ENCODE assay signal across 8 mouse cellular contexts in genomic region chr9:49797821-49798571, GRCm38 (mm10). TPM values are rescaled to one million over a fixed set of nuclear protein-coding genes. Genes with fewer than 3 reads are reported as not detected.
A peak's percentile ranks its signal among the peaks of the same experiment; 100 is the strongest.
DNase-seq lines count a peak whose midpoint lies in the region; ATAC-seq and TF ChIP-seq lines count a peak whose summit lies in the region.

No protein-coding gene starts in this region.

- under 1% methylated on average over 58 of the region's 58 CpGs for WGBS in hindbrain, embryonic 15.5 days

- intact Hi-C loops in gastrocnemius, adult 2 months (cut with DNase I), result loop anchor here (10.0 kb wide), 1 partner anchor 183 kb away; no protein-coding TSS in a partner anchor
- intact Hi-C loops in left cerebral cortex, postnatal 10 days (cut with DNase I), result loop anchor here (5.0 kb wide), 6 partner anchors 74 to 374 kb away; no protein-coding TSS in a partner anchor

- peak overlapping the region; percentile 80 for H3K4me3 ChIP-seq in gastrocnemius, adult 2 months
- H3K4me3 ChIP-seq in hindbrain, embryonic 15.5 days, result peak overlapping the region; percentile 97
- peak overlapping the region; percentile 88 for H3K4me3 ChIP-seq in megakaryocyte, embryonic 14.5 days (replicated peaks)

- H3K4me2 ChIP-seq in hindbrain, embryonic 15.5 days, result peak overlapping the region; percentile 79

- no peaks in the 10 kb centered on the region for H3K36me3 ChIP-seq in hindbrain, embryonic 15.5 days
- H3K36me3 ChIP-seq in megakaryocyte, embryonic 14.5 days (replicated peaks; ENCODE audit: low read length), result no peaks in the 10 kb centered on the region

- H3K27me3 ChIP-seq in hindbrain, embryonic 15.5 days, result no peaks in the 10 kb centered on the region
- peaks cover 45% of the 10 kb centered on the region for H3K27me3 ChIP-seq in megakaryocyte, embryonic 14.5 days (replicated peaks)

- peak overlapping the region; percentile 65 for H3K27ac ChIP-seq in gastrocnemius, adult 2 months
- H3K27ac ChIP-seq in hindbrain, embryonic 15.5 days (replicated peaks), result peak overlapping the region; percentile 98

- TF ChIP-seq CTCF in gastrocnemius, adult 2 months (IDR thresholded peaks at IDR 0.05), result no peak

- peak; percentile 47 to 49 for DNase-seq in adrenal gland, adult 18-20 months (ENCODE audit: low spot score in 2 of 2)
- DNase-seq in cerebellum, postnatal 36 days, result peak; percentile 79 to 81
- DNase-seq in gastrocnemius, adult 2 months, result peak; percentile 68
- DNase-seq in left cerebral cortex, postnatal 10 days (ENCODE audit: extremely low spot score in 1 of 2, low spot score in 2 of 2), result peak; percentile 71 to 87
- DNase-seq in right cerebral cortex, postnatal 25 days, result peak; percentile 76
- no peak for DNase-seq in natural killer cell, adult 2 months (ENCODE audit: low spot score in 2 of 2)

- peak overlapping the region; percentile 98 for H3K9ac ChIP-seq in hindbrain, embryonic 15.5 days

- H3K4me1 ChIP-seq in hindbrain, embryonic 15.5 days (replicated peaks), result peaks cover 37% of the 10 kb centered on the region
- peaks cover 26% of the 10 kb centered on the region for H3K4me1 ChIP-seq in megakaryocyte, embryonic 14.5 days

- no peaks in the 10 kb centered on the region for H3K9me3 ChIP-seq in hindbrain, embryonic 15.5 days
- H3K9me3 ChIP-seq in megakaryocyte, embryonic 14.5 days, result peaks cover 6% of the 10 kb centered on the region; the same call in 1 of the 2 replicates

- peak; percentile 79 for ATAC-seq in hindbrain, embryonic 15.5 days (ENCODE audit: low FRiP score, low read depth)

RNA-seq across cellular contexts. Expression of gene Ncam1, which starts 0.7 kb away (rescaled TPM):
- 10 to 100 TPM; 52.1 to 54.9 TPM for total RNA-seq in adrenal gland, adult 18-20 months (2021)
- 10 to 100 TPM; 11.6 to 14.6 TPM for total RNA-seq in gastrocnemius, adult 2 months (2021)
- polyA plus RNA-seq in hindbrain, embryonic 15.5 days (2015; fragmentation: Nextera tagmentation; extraction: Ambion mirVana), result 442 and 493 TPM in 2 replicates
- 100 to 1,000 TPM; 741 to 808 TPM for total RNA-seq in left cerebral cortex, postnatal 10 days (2021)
- 0.31 TPM in 1 of 2 replicates, not detected in the other for polyA plus RNA-seq in megakaryocyte, embryonic 14.5 days (2012; ENCODE audit: insufficient read depth, low replicate concordance)

Comparison
In these comparisons a context has a peak if more than half of its experiments do, and no peak if none do; other contexts are left out.
1. DNase-seq: peak in adrenal gland, adult 18-20 months (2 of 2), cerebellum, postnatal 36 days (2 of 2), gastrocnemius, adult 2 months (single experiment), left cerebral cortex, postnatal 10 days (2 of 2) and right cerebral cortex, postnatal 25 days (single experiment); none in natural killer cell, adult 2 months (0 of 2).
2. RNA of gene Ncam1, which starts 0.7 kb away (total RNA-seq): 741 to 808 TPM in left cerebral cortex, postnatal 10 days; 52.1 to 54.9 TPM in adrenal gland, adult 18-20 months and 11.6 to 14.6 TPM in gastrocnemius, adult 2 months; every median in the first group is over 10 times any median in the second.
3. Peak in every context shown above with its lines, with median percentiles within 50 percentile points of each other: H3K4me3 ChIP-seq.